Mouse (Mus musculus) heart, embryonic 14.5 days (tissue): ENCODE data around the gene Rpp25l. TPM values are rescaled to one million over a fixed set of nuclear protein-coding genes. Genes with fewer than 3 reads are reported as not detected.
A peak's percentile ranks its signal among the peaks of the same experiment; 100 is the strongest.
"Not testable (repeated sequence)": the region's sequence is repeated elsewhere in the genome, so short reads cannot be mapped to it uniquely, and the experiment has no call there.

Experiments
- ATAC-seq: fragments of 200-750 bp; cut with Nextera tagmentation; 2 replicates; pipeline ENCODE4 v1.8.0; 2017; ENCODE audit warnings: low read depth, moderate TSS enrichment; ENCODE audit not compliant: insufficient number of reproducible peaks, insufficient read depth, low FRiP score
- H3K27ac ChIP-seq, 2 experiments: fragments of 200-500 bp in 1 of 2; fragments of 300-500 bp in 1 of 2; sonication (generic) in 1 of 2; replicated peaks in 1 of 2; 2 replicates each; pipeline ENCODE4 v1.5.1; 2012 to 2014; ENCODE audit warnings: low read depth in 2 of 2, low read length in 2 of 2, control low read depth in 1 of 2, mild to moderate bottlenecking in 1 of 2, mixed read lengths in 1 of 2; ENCODE audit not compliant: control insufficient read depth in 1 of 2, insufficient read depth in 1 of 2
- H3K27me3 ChIP-seq: fragments of 300-500 bp; sonication (generic); 2 replicates; pipeline ENCODE4 v1.6.1; 2014; ENCODE audit warnings: mild to moderate bottlenecking, low read length, control low read depth; ENCODE audit not compliant: control insufficient read depth, insufficient read depth
- H3K36me3 ChIP-seq: fragments of 300-500 bp; sonication (generic); 2 replicates; pipeline ENCODE4 v1.6.1; 2014; ENCODE audit warnings: mild to moderate bottlenecking, control low read depth, low read length, mixed read lengths; ENCODE audit not compliant: control insufficient read depth, insufficient read depth
- H3K4me1 ChIP-seq, 2 experiments: fragments of 200-500 bp in 1 of 2; fragments of 300-500 bp in 1 of 2; sonication (generic) in 1 of 2; 2 replicates each; pipeline ENCODE4 v1.6.1; 2012 to 2014; ENCODE audit warnings: low read length in 2 of 2, control low read depth in 1 of 2, mixed read lengths in 1 of 2; ENCODE audit not compliant: control insufficient read depth in 2 of 2, insufficient read depth in 2 of 2
- H3K4me2 ChIP-seq: fragments of 300-500 bp; sonication (generic); 2 replicates; pipeline ENCODE4 v1.6.1; 2014; ENCODE audit warnings: mild to moderate bottlenecking, low read length
- H3K4me3 ChIP-seq, 2 experiments: fragments of 200-500 bp in 1 of 2; fragments of 300-500 bp in 1 of 2; sonication (generic) in 1 of 2; 2 replicates each; pipeline ENCODE4 v1.5.1; 2012 to 2014; ENCODE audit warnings: low read length in 2 of 2, mild to moderate bottlenecking in 2 of 2, control low read depth in 1 of 2, low read depth in 1 of 2, moderate library complexity in 1 of 2; ENCODE audit not compliant: control insufficient read depth in 1 of 2, insufficient read depth in 1 of 2
- H3K9ac ChIP-seq: fragments of 300-500 bp; sonication (generic); 2 replicates; pipeline ENCODE4 v1.6.1; 2014; ENCODE audit warnings: mild to moderate bottlenecking, low read length
- H3K9me3 ChIP-seq: fragments of 300-500 bp; sonication (generic); 2 replicates; pipeline ENCODE4 v1.6.1; 2016; ENCODE audit warnings: low read length, control low read depth; ENCODE audit not compliant: control insufficient read depth
- WGBS: fragments of 180-500 bp; shearing (Covaris S2); extraction: QIAGEN DNeasy Blood & Tissue Kit; methylation state at CpG from one replicate; pipeline ENCODE4 v1.1.7; 2014; 5-methylcytosine and 5-hydroxymethylcytosine counted together
- polyA plus RNA-seq: library from polyadenylated mRNA; unstranded; fragments of >200 nt; fragmentation: Nextera tagmentation; extraction: Ambion mirVana; gene quantifications from 2 replicates; pipeline ENCODE4 v1.2.1, GENCODE M21; 2014

Rpp25l gene
- polyA plus RNA-seq, 1 experiment from 2014 or later: 48.6 TPM

DNA sequence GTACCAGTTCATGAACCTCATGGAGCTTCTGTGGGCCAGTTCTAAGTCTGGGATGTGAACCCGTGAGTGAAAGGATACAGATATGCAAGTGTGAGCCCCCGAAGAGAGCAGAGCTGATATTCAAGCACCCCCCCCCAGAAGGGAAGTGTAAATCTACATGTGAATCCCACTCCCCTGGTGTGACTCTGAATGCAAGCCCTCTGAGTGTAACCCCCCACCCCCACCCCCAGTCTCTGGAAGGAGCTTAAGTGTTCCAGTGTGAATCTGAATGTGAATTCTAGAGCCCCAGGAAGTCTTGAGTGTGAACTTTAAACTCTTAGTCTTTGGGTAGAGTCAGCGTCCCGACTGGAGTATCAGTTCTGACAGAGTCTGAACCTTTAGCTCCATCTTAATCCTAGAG is 19.8 kb downstream of the Rpp25l start:
- H3K9me3 ChIP-seq, H3K27ac ChIP-seq, H3K36me3 ChIP-seq, H3K4me1 ChIP-seq, H3K4me3 ChIP-seq, ATAC-seq, H3K4me2 ChIP-seq, H3K27me3 ChIP-seq, H3K9ac ChIP-seq: not testable (repeated sequence)
- WGBS: 19% methylated on average over 4 of the region's 4 CpGs

DNA sequence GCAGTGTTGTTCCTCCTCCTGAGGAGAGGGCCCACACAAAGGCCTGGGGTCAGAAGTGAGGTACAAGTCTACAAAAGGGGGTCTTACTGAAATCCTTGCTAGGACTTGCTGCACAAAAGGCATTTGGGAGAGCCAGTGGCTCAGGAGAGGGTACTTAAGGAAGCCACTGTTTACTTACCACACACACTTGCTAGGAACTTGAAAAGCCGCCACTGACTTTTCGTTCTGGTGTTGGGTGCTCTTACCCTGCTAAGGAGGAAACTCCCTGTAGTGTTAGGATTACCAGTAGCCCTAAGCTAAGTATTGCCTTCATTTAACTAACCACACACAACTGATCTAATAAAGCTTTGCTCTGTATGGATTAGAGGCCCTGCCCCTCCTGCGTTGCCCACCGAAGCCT is 23.3 kb downstream of the Rpp25l start:
- H3K4me2 ChIP-seq, ATAC-seq, H3K27ac ChIP-seq, H3K4me1 ChIP-seq, H3K9ac ChIP-seq, H3K4me3 ChIP-seq, H3K27me3 ChIP-seq, H3K9me3 ChIP-seq, H3K36me3 ChIP-seq: not testable (repeated sequence)
- whole genome bisulfite sequencing: no CpG with 5 or more reads among the region's 4 CpGs

DNA sequence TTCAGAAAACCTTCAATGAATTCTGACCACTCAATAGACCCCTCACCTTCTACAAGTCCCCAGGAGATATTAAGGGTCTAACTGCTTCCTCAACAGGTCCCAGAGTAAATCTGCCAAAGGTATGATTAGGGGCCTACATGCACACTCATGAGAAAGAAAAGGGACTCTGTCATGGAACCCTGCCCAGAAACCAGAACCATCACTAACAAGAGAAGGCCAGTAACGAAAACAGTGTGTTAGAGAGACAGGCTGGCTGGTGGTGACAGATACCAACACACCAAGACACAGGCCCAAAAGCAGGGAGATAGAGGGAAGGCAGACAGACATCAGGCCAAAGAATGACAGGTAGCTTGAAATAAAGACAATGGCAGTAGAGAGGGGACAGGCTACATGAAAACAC is 24.8 kb downstream of the Rpp25l start:
- WGBS: 50% methylated on average over 1 of the region's 1 CpGs
- not testable (repeated sequence) for H3K9me3 ChIP-seq, ATAC-seq, H3K27ac ChIP-seq, H3K27me3 ChIP-seq, H3K4me2 ChIP-seq, H3K36me3 ChIP-seq, H3K9ac ChIP-seq, H3K4me1 ChIP-seq, H3K4me3 ChIP-seq

DNA sequence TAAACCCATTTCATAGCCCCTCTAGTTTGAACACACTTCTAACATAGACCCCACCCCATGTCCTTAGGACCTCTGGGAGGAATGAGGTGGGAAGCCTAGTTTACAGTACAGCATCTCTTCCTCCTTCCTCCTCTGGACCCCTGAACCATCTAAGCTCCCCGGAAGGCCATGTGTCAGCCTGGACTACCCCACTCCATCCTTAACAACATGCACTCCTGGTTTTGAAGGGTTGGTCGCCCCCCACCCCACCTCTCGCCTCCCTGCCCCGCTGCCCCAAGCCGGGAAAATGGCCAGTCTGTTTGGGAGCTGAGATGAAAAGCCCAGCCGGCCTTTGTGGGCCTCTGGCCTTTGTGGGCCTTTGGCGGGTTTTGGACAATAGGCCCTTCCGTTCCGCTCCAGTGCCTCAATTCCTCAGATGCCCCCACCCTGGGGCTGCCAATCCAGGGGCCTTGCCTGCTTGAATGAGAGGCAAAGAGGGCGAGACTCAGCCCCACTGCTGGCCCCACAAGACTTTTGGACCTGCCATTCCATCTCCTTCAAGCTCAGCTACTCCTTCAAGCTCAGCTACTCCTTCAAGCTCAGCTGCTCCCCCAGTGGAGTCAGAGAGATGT is 27.3 kb downstream of the Rpp25l start:
- 85% methylated on average over 9 of the region's 10 CpGs for WGBS
- H3K4me3 ChIP-seq, H3K36me3 ChIP-seq, H3K9me3 ChIP-seq, H3K4me1 ChIP-seq, H3K4me2 ChIP-seq, H3K27me3 ChIP-seq, H3K9ac ChIP-seq, H3K27ac ChIP-seq, ATAC-seq: not testable (repeated sequence)

DNA sequence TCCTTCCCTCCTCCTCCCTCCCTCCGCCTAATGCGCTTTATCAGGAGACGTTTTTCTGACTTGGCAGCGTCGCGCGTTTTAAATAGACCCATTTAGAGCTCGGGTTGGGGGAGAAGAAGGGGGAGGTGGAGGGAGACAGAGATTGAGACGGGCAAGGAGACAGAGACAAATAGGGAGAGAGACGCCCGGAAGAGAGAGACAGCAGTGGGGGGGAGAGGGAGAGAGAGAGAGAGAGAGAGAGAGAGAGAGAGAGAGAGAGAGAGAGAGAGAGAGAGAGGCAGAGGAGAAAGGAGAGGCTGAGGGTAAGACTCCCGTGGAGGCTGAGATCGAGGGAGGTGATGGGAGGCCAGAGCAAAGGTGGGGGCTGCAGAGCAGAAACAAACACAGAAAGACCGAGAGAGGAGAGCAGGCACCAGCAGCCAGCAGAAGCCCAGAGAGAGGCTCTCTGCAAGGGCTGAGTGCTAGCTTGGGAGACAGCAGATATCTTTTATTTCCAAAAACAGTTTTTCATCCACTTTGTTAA is 28.3 kb downstream of the Rpp25l start:
- H3K9ac ChIP-seq: not testable (repeated sequence)
- peaks cover 2 to 11% of the 10 kb centered on the region in 2 experiments; a peak in 2 of 4 replicates for H3K4me1 ChIP-seq
- WGBS: 2% methylated on average over 13 of the region's 14 CpGs

DNA sequence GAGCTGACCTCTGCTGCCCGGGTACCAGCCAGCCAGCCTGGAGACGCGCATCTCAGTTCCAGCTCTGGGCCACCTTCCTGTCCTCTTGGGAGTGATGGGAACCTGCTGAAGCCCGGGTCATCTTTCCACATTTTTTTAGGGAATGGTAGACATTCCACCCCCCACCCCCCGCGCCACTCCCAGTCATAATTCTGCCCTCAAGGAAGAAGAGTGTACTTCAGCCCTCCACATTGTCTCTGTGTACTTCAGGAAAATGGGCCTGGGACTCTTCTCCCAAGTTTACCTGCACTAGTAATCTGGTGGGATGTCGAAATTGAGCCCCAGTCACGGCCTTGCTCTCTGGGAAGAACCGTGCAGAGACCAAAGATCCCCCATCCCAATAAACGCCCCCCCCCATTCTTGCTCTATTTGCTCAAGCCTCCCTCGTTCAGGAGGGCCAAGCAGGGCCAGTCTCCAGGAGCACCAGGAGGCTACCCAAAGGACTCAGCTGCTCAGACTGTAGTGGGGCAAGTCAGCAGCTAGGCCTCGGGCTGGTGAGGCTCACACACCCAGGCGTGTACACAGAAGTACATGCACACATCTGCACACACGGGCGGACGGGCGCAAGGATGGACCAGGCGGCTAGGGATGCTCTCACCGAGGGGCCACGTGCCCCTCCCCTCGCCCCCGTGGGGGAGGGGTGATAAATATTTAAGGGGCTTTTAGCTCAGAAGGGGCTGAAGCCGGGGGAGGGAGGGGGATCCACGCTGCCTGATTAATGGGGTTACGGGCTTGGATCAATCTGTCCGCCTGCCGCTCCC is 29.0 kb downstream of the Rpp25l start:
- H3K36me3 ChIP-seq, ATAC-seq, H3K9me3 ChIP-seq, H3K27me3 ChIP-seq, H3K9ac ChIP-seq, H3K4me3 ChIP-seq: not testable (repeated sequence)
- 3% methylated on average over 23 of the region's 27 CpGs for WGBS
- Histone ChIP-seq H3K4me1 (peaks cover 5 to 18% of the 10 kb centered on the region in 2 experiments; a peak in 3 of 4 replicates), H3K4me2 (peak overlapping the region; percentile 38), H3K27ac (peak overlapping the region in 1 of 2 experiments; percentile 28; a peak in 1 of 4 replicates)

More for the DNA sequence above, 28.3 kb downstream of the Rpp25l start:
- H3K4me3 ChIP-seq, ATAC-seq, H3K9me3 ChIP-seq, H3K27ac ChIP-seq, H3K36me3 ChIP-seq, H3K27me3 ChIP-seq: not testable (repeated sequence)
- H3K4me2 ChIP-seq: peak overlapping the region; percentile 38; the same call in 1 of the 2 replicates

DNA sequence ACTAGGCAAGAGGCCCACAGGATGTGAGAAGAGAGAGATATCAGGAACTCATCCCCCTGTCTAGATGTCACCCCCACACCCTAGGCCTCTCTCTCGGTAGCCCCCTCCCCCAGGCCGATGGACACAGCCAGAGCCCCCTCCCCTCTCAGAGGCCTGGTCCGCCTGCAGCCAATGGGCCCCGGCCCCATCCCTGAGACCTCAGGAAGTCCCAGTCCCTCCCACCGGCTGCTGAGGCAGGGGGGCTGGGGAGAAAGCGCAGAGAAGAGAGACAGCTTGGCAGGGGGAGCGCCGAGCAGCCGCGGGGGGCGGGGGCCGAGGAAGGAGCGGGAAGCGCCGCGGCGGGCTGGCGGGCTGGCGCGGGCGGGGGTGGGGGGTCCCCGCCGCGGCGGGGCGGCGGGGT is 30.0 kb downstream of the Rpp25l start:
- not testable (repeated sequence) for H3K9me3 ChIP-seq, ATAC-seq, H3K36me3 ChIP-seq, H3K27me3 ChIP-seq, H3K27ac ChIP-seq, H3K9ac ChIP-seq
- H3K4me2 ChIP-seq: peak overlapping the region; percentile 38; the same call in 1 of the 2 replicates
- peaks cover 15 to 28% of the 10 kb centered on the region in 2 experiments for H3K4me1 ChIP-seq
- 0% methylated on average over 1 of the region's 27 CpGs for WGBS
- peak overlapping the region in 1 of 2 experiments; percentile 18; a peak in 1 of 4 replicates for H3K4me3 ChIP-seq
